Mouse (Mus musculus) spleen, adult 2 months (tissue): ENCODE measurements around the gene Pcyt2. TPM values are rescaled to one million over a fixed set of nuclear protein-coding genes. Genes with fewer than 3 reads are reported as not detected.
"Not testable (repeated sequence)": the region's sequence is repeated elsewhere in the genome, so short reads cannot be mapped to it uniquely, and the experiment has no call there.

Experiments used
- DNase-seq, 2 experiments: peaks; one replicate each; pipeline versions ENCODE4 v3.0.0 to v3.0.0-alpha.2; 2012 to 2021; ENCODE audit warnings: low spot score in 2 of 2, low read depth in 1 of 2
- H3K27ac ChIP-seq: fragments of 200-500 bp; 2 replicates; pipeline ENCODE4 v1.5.1; 2012; ENCODE audit warnings: low read length, inconsistent platforms; ENCODE audit not compliant: insufficient read depth
- H3K27me3 ChIP-seq: fragments of 200-500 bp; 2 replicates; pipeline ENCODE4 v1.6.1; 2012; ENCODE audit warnings: mild to moderate bottlenecking, moderate library complexity, low read length, inconsistent platforms; ENCODE audit not compliant: control insufficient read depth, insufficient read depth
- H3K36me3 ChIP-seq: fragments of 200-500 bp; 2 replicates; pipeline ENCODE4 v1.6.1; 2012; ENCODE audit warnings: mild to moderate bottlenecking, low read length, inconsistent platforms; ENCODE audit not compliant: control insufficient read depth, insufficient read depth
- H3K4me1 ChIP-seq: fragments of 200-500 bp; 2 replicates; pipeline ENCODE4 v1.6.1; 2011; ENCODE audit warnings: inconsistent platforms; ENCODE audit not compliant: control insufficient read depth, insufficient read depth, insufficient read length
- H3K4me3 ChIP-seq: fragments of 200-500 bp; 2 replicates; pipeline ENCODE4 v1.5.1; 2011; ENCODE audit warnings: mild to moderate bottlenecking, inconsistent platforms; ENCODE audit not compliant: insufficient read depth, insufficient read length; ENCODE audit errors: extremely low read depth
- CTCF ChIP-seq: fragments of 200-500 bp; IDR thresholded peaks from 2 replicates; pipeline ENCODE4 v1.5.1; 2011; ENCODE audit warnings: mild to moderate bottlenecking, inconsistent platforms; ENCODE audit not compliant: insufficient read depth, insufficient read length, insufficient replicate concordance; ENCODE audit errors: extremely low read depth
- POLR2A ChIP-seq: fragments of 200-500 bp; IDR thresholded peaks from 2 replicates; pipeline ENCODE4 v1.6.1; 2011; ENCODE audit warnings: low read depth, low read length, inconsistent platforms
- WGBS: fragments of 180-500 bp; shearing (Covaris S2); methylation state at CpG from one replicate; pipeline ENCODE4 v1.1.7; 2018; 5-methylcytosine and 5-hydroxymethylcytosine counted together
- polyA plus RNA-seq: library from polyadenylated mRNA; depleted of rRNA; stranded (reverse); fragments of >200 nt; gene quantifications from 2 replicates; pipeline ENCODE4 v1.2.3, GENCODE M21; 2012

The Pcyt2 gene
- polyA plus RNA-seq, 1 experiment: 139 TPM

GRCm38 (mm10) chr11:120597240-120598235 is 20.2 kb downstream of the Pcyt2 start:
- H3K27ac ChIP-seq: peak overlapping the region; percentile 71
- no peaks in the 10 kb centered on the region for H3K27me3 ChIP-seq
- H3K36me3 ChIP-seq: peaks cover 31% of the 10 kb centered on the region
- WGBS: 4% methylated on average over 97 of the region's 99 CpGs
- TF ChIP-seq CTCF: no peak
- TF ChIP-seq POLR2A: no peak
- peak overlapping the region; percentile 84 for H3K4me3 ChIP-seq
- H3K4me1 ChIP-seq: peaks cover 17% of the 10 kb centered on the region
- DNase-seq: no peak

- no peak for DNase-seq
Observed at GRCm38 (mm10) chr11:120588531-120588930, 29.2 kb downstream of the Pcyt2 start.

GRCm38 (mm10) chr11:120583937-120584336 is 33.8 kb downstream of the Pcyt2 start:
- TF ChIP-seq CTCF (no peak), POLR2A (no peak)
- WGBS: 95% methylated on average over 1 of the region's 1 CpGs
- Histone ChIP-seq H3K27me3 (no peaks in the 10 kb centered on the region), H3K27ac (no peak overlapping the region), H3K36me3 (peaks cover 14% of the 10 kb centered on the region), H3K4me3 (no peak overlapping the region), H3K4me1 (peaks cover 17% of the 10 kb centered on the region; the same call in 1 of the 2 replicates)
- no peak for DNase-seq

More at GRCm38 (mm10) chr11:120588531-120588930, 29.2 kb downstream of the Pcyt2 start:
- Histone ChIP-seq H3K36me3 (peaks cover 17% of the 10 kb centered on the region), H3K4me1 (no peaks in the 10 kb centered on the region), H3K27ac (no peak overlapping the region), H3K4me3 (no peak overlapping the region), H3K27me3 (no peaks in the 10 kb centered on the region)
- WGBS: 62% methylated on average over 6 of the region's 6 CpGs
- no peak for TF ChIP-seq POLR2A
- no peak for TF ChIP-seq CTCF

- 91% methylated on average over 2 of the region's 2 CpGs for WGBS
Observed at GRCm38 (mm10) chr11:120582982-120583293, 34.8 kb downstream of the Pcyt2 start.

GRCm38 (mm10) chr11:120582268-120582981 is 35.3 kb downstream of the Pcyt2 start:
- no peaks in the 10 kb centered on the region for H3K27me3 ChIP-seq
- peak overlapping the region; percentile 91 for H3K4me3 ChIP-seq
- H3K27ac ChIP-seq: peak overlapping the region; percentile 94
- TF ChIP-seq POLR2A (no peak; the same call in 1 of the 2 replicates), CTCF (no peak)
- peaks cover 17% of the 10 kb centered on the region; the same call in 1 of the 2 replicates for H3K4me1 ChIP-seq
- 54% methylated on average over 8 of the region's 8 CpGs for WGBS
- peaks cover 20% of the 10 kb centered on the region for H3K36me3 ChIP-seq
- DNase-seq: peak; percentile 43 to 52

More at GRCm38 (mm10) chr11:120582982-120583293, 34.8 kb downstream of the Pcyt2 start:
- Histone ChIP-seq H3K36me3 (peaks cover 20% of the 10 kb centered on the region), H3K4me1 (peaks cover 17% of the 10 kb centered on the region; the same call in 1 of the 2 replicates)
- not testable (repeated sequence) for H3K27ac ChIP-seq, DNase-seq, H3K4me3 ChIP-seq, H3K27me3 ChIP-seq

- Histone ChIP-seq H3K27ac (peak within 1 kb of the TSS; percentile 94), H3K27me3 (no peaks in the 10 kb centered on the region), H3K4me3 (peak within 1 kb of the TSS; percentile 91), H3K36me3 (peaks cover 20% of the 10 kb centered on the region), H3K4me1 (peaks cover 17% of the 10 kb centered on the region; the same call in 1 of the 2 replicates)
- WGBS: 2% methylated on average over 74 of the region's 75 CpGs
- peak; percentile 76 to 85 for DNase-seq
- peak; percentile 95 for TF ChIP-seq POLR2A
- TF ChIP-seq CTCF: peak; percentile 26; the same call in 1 of the 2 replicates
Observed at GRCm38 (mm10) chr11:120581490-120582267, 36.1 kb downstream of the Pcyt2 start, which contains the start of gene Arhgdia. Gene Arhgdia (minus strand): TSS chr11:120581624.
